Mouse (Mus musculus) gonadal fat pad, adult 2 months (tissue): ENCODE results near the gene Pus7l. TPM values are rescaled to one million over a fixed set of nuclear protein-coding genes. Genes with fewer than 3 reads are reported as not detected.
"Not testable (repeated sequence)": the region's sequence is repeated elsewhere in the genome, so short reads cannot be mapped to it uniquely, and the experiment has no call there.

Source experiments
- DNase-seq: peaks from one replicate; pipeline ENCODE4 v3.0.0-alpha.2; 2012; ENCODE audit warnings: low read depth
- polyA plus RNA-seq: library from polyadenylated mRNA; depleted of rRNA; stranded (reverse); fragments of >200 nt; gene quantifications from 2 replicates; pipeline ENCODE4 v1.2.3, GENCODE M21; 2012

Gene Pus7l
- polyA plus RNA-seq, 1 experiment, result 2.8 TPM

DNA sequence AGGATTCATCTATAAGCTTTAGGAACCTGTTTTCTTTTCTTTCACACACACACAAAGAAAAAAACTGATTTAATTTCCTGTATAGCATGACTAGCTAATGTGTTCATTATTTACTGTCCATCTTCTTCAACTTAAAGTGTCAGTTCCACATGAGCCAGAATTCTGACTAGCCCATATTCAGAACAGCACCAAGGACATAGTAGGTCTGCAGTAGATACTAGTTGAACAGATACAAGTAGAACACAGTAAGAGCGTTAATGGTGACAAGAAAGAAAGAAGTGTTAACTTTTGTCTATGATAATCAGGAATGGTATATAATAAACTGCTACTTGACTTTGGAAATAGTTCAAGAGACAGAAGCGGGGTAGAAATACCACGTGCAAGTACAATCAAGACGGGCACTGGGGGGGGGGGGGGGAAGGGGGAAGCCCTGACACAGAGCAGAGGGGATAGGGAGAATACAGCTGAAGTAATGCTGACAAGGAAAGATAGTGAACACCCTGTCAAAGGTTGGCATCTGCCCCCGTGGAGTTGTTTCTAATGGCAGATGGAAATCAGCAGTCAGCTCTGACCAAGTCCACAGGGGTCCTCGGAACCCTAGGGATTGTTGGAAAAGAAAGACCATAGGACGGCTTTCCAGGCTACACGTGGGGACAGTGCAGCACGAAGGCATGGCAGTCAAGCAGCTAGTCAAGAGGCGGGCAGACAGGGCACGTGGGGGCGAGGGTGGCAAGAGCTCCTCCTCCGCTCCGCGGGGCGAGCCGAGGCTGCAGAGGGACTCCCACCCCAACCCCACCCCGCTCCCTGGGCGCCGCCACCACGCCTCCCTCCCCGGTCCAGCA, 559 bp downstream of the Pus7l start:
- peak; percentile 26 for DNase-seq

GRCm38 (mm10) chr15:94539296-94539695, 4.1 kb downstream of the Pus7l start:
- no peak for DNase-seq

DNA sequence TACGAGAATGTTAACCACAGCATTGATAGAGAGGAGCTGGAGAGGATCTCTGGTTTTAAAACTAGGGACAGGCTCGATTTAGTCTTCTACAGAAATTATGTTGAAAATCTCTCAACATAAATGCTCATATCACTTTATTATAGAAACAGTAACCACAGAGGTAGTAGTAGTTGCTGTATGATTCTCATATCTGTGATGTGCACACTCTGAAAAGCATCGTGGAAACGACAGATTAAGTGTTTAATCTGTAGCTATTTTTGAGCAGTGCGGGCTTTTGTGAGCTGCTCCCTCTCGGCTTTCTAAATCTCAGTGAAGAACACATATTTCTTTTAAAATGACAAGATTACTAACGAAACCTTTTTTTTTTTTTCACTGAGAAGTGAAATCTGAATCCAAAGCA, 7.8 kb downstream of the Pus7l start:
- no peak for DNase-seq

DNA sequence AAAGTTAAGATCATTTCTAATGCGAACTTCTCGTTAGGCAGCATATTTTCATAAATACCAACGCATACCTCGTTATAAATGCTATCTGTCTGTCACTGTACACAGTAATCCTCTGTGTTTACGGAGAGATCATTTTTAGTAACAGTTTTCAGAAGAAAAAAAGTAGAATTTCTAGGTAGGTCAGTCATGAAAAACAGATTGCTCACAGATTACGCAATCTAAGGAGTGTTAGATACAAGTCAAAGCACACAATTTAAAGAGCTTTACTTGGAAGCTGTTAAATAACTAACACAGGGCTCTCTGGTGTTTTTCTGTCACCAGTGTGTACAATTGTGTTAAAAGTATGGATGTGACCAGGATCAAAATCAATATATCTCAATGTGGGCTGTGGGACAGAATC, 10.4 kb downstream of the Pus7l start:
- no peak for DNase-seq

DNA sequence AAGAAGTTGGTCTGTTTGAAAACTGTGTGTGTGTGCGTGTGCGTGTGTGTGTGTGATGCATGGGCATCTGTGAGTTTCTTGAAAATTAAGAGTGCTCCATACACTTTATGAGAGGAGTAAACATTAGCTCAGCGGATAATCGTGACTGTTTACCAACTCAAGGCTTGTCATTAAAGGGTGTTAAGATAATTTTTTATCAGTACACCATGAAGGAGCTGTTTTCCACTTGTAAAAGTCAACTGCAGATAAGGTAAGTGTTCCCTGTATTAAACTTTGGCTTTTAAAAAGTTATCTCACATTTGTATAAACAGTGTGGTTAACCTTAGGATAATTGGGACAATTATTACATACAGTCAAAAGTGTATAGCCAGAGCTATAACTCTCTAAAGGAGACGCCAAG, 11.0 kb downstream of the Pus7l start:
- no peak for DNase-seq

DNA sequence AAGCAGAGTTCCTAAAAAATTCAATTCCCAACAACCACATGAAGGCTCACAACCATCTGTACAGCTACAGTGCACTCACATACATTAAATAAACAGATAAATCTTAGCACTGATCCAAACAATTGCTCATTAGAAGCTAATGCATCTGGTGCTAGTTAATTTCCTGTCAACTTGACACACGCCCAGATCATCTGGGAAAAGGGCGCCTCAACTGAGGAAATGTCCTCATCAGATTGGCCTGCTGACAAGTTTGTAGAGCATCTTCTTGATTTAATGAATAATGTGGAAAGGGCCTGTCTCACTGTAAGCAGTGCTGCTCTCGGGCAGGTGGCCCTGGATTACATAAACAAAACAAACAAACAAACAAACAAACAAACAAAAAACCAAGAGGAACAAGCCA, 12.8 kb downstream of the Pus7l start:
- no peak for DNase-seq

GRCm38 (mm10) chr15:94524956-94525355, 18.4 kb downstream of the Pus7l start:
- no peak for DNase-seq

DNA sequence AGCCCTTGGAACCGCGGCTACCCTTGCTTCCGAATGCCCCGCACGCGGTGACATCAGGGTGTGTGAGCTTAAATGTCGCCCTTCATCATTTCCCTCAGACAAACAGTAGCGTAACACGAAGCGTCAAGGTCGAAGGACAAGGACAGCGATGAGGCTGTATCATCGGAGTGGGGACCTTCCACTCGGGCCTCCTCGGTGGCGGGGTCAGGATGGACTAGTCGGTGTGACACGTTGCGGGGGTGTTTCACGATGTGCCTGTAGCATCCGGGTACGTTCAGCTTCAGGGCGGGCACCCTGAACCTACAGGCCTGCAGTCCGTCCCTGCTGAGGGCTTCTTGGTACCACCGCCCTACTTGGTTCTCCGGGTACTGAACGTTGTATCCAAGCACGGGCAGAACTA, 20.1 kb downstream of the Pus7l start:
- DNase-seq, result no peak

- no peak for DNase-seq
Measured at GRCm38 (mm10) chr15:94520959-94521358, 22.4 kb downstream of the Pus7l start.

- DNase-seq, result peak; percentile 9
Measured at GRCm38 (mm10) chr15:94520205-94520900, 23.0 kb downstream of the Pus7l start.

DNA sequence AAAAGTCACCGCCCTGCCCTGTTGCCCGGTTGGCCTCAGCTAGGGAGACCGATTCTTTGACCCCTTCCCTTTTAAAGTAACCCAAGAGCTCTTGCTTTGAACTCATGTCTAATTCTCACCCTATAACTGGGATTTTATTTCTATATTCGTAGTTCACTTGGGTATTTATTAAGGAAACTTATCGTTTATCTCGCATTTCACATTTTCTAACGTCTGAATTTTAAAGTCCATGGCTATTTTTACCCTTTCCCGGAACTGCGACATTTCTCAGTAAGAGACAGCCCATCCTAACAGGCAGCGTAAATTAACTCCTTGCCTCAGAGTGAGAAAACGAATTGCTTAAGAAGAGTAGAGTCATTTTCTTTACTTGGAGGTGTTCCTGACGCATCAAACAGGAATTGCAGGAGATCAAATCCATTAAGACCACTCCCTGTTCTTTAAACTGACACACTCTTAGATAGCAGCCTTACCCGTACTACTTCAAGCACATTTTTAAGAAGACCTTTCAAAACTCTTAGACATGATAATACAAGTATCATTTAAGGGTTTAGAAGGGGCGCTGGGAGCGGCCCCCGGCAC, 25.3 kb downstream of the Pus7l start:
- no peak for DNase-seq

DNA sequence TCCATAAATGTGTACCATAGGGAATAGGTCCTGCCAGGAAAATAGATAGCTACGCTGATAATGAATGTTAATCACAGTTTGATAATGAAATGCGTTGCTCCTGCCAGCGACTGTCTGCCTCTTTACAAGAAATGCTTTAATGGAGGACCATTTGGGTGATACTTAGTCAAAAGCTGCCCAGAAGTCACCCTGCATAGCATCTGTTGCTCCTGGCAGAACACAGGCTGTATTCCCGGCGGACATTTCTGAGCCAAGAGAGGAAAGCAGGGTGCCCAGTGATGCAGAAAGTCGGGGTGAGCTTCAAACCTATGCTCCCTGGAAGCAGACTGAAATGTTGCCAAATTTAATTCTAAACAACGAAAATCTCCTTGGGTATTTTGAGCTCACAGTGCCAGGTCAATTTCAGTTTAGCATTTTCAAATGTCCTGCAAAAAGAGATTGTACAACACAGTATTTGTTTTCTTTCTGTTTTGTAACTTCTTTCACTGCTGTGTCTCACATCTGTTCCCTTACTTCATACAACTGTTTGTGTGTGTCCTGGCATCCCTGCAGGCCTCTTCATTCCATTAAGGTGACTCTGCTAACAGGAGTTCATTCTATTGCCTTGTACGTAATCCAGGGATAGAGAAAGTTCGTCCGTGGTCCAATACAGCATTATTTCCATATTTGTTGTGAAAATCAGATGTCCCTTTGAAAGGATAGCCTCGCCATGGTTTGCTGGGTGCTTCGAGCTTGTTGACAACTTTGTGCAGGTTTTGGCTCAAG, 39.7 kb downstream of the Pus7l start:
- DNase-seq, result no peak

DNA sequence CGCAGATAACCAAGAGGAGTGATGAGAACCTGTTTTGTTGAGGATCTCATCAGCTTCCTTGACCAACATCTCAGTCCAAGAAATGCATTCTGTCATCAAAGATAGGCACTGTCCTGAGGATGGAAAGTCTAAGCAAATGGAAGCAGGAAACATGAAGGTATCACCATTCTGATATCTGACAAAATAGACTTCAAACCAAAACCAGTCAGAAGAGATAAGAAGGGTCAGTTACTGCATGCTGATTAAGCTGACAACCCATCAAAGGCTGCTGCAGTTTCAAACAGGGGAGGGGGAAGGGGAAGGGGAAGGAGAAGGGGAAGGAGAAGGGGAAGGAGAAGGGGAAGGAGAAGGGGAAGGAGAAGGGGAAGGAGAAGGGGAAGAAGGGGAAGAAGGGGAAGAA, 44.1 kb downstream of the Pus7l start:
- no peak for DNase-seq

GRCm38 (mm10) chr15:94495936-94496335, 47.4 kb downstream of the Pus7l start:
- DNase-seq, result no peak

DNA sequence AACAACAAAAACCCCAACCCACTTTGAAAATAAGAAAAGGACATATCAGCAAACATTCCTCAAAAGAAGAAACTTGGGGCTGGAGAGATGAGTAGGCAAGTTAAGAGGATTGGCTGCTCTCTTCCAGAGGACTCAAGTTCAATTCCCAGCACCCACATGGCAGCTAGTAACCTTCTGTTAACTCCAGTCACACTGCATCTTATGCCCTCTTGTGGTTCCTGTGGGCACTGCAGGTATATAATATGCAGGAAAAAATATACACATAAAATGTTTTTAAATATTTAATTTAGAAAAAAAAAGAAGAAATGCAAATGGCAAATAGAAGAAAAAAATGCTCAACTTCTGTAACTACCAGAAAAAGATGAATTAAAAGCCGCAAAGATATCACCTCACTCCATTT, 48.9 kb downstream of the Pus7l start:
- DNase-seq, result no peak

DNA sequence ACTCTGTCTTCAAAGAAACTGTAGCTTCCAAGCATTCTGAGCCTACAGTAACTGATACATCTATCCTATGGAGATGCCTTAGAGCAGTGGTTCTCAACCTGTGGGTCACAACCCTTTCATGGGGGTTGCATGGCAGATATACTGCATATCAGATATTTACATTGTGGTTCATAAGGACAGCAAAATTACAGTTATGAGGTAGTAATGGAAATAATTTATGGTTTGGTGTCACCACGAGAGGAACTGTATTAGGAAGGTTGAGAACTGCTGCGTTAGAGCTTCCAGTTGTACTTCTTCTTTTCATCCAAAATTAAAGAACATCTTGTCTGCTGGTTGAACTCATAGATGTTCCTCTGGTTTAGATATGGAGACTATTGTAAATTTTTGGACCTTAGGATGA, 53.9 kb downstream of the Pus7l start:
- DNase-seq, result no peak

GRCm38 (mm10) chr15:94488028-94488427, 55.3 kb downstream of the Pus7l start:
- DNase-seq, result not testable (repeated sequence)

DNA sequence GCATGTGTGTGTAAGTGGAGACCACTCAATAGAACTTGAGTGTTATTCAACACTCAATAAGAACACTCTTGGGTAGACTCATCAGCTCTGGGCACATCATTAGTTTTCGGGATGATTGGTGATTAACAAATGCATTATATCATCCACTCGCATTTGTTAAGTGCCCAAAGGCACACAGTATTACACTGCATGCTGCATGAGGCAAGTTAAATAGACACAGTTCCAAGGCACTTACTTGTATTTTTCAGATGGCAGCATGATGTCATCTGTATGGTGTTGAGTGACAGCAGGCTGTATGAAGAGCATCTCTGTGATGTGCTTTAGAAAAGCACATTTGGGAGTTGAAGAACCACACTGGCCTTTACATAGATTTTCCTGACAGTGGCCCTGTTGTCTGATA, 60.8 kb downstream of the Pus7l start:
- DNase-seq, result no peak

DNA sequence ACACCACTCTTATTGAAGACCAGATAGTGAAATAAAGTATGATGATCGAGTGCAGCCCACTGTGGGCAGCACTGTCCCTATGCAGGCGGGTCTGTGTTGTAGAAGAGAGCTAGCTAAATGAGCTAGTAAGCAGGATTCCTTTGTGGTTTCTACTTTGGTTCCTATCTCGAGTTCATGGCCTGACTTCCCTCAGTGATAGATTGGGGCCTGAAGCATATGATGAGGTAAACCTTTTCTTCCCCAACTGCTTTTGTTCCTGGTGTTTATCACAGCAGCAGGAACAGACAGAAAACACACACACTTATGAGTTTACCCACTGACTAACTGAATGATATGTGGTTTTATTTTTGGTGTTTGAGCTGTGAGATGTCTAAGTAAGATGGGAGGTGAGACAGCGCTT, 62.6 kb downstream of the Pus7l start:
- no peak for DNase-seq

DNA sequence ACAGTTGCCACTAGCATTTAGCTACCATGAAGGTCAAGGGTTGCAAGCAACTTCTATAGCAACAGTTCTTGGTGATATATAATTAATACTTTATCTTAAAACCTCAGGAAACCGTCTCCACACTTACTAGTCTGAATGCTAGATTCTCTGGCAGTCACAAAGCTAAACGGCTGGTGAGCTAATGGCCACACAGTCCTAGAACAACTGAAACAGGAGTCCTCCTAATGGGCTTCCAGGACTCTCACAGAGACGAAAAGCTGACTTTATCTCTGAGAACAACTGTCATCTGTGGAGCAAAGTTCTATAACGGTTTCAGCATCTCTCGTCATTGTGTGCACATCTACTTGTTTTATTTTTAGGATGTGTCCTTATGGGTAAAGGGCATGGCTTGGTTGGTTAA, 63.1 kb downstream of the Pus7l start:
- no peak for DNase-seq

- no peak for DNase-seq
Measured at GRCm38 (mm10) chr15:94479513-94480136, 63.7 kb downstream of the Pus7l start.

- no peak for DNase-seq
Measured at GRCm38 (mm10) chr15:94478706-94479105, 64.6 kb downstream of the Pus7l start.
